In genomic region chr6:134946054-134946453, GRCm38 (mm10) we compare ENCODE assay signal across 14 mouse cellular contexts. TPM values are rescaled to one million over a fixed set of nuclear protein-coding genes. Genes with fewer than 3 reads are reported as not detected.
DNase-seq lines count a peak whose midpoint lies in the region; ATAC-seq and TF ChIP-seq lines count a peak whose summit lies in the region.
"Had no signal": no experiment of that assay in that cellular context is flagged by ENCODE, and none has a peak within 500 bp of the region (broad histone marks: within the 10 kb centered on the region; RNA-seq: fewer than 3 reads in every experiment).

No protein-coding gene starts in this region.

- H3K9ac ChIP-seq in forebrain, embryonic 13.5 days: no peak overlapping the region
- H3K9ac ChIP-seq in forebrain, embryonic 12.5 days: no peak overlapping the region
- 0 out of 2 replicates have a peak overlapping the region, but pooled peaks have one; percentile 7 for H3K9ac ChIP-seq in heart, embryonic 16.5 days (ENCODE audit: low read length)
- H3K9ac ChIP-seq in midbrain, embryonic 16.5 days (ENCODE audit: low read depth, low read length): no peak overlapping the region
- H3K9ac ChIP-seq: neural tube, embryonic 15.5 days had no signal

- no peak for DNase-seq in heart, postnatal 14 days
- DNase-seq in midbrain, embryonic 10.5 days (ENCODE audit: low spot score): no peak
- no peak for DNase-seq in cerebellum, postnatal 36 days
- DNase-seq: cerebellum, adult 11-12 months; heart, postnatal 4 days; kidney, adult 9 months had no signal

- no peak overlapping the region for H3K4me3 ChIP-seq in forebrain, embryonic 13.5 days
- no peak overlapping the region for H3K4me3 ChIP-seq in forebrain, embryonic 12.5 days (replicated peaks)
- no peak overlapping the region for H3K4me3 ChIP-seq in heart, embryonic 16.5 days (ENCODE audit: low read length)
- no peak overlapping the region for H3K4me3 ChIP-seq in midbrain, embryonic 10.5 days
- H3K4me3 ChIP-seq in midbrain, embryonic 16.5 days (ENCODE audit: low read depth, low read length): no peak overlapping the region
- no peak overlapping the region for H3K4me3 ChIP-seq in myocyte
- H3K4me3 ChIP-seq: erythroblast, embryonic 14.5 days; neural tube, embryonic 15.5 days had no signal

- H3K36me3 ChIP-seq in forebrain, embryonic 13.5 days (ENCODE audit: poor library complexity, severe bottlenecking): peaks cover 43% of the 10 kb centered on the region
- H3K36me3 ChIP-seq in forebrain, embryonic 12.5 days (replicated peaks): peaks cover 48% of the 10 kb centered on the region
- H3K36me3 ChIP-seq in heart, embryonic 16.5 days (ENCODE audit: control insufficient read depth, insufficient read depth): peaks cover 10% of the 10 kb centered on the region
- peaks cover 53% of the 10 kb centered on the region for H3K36me3 ChIP-seq in midbrain, embryonic 10.5 days
- H3K36me3 ChIP-seq in midbrain, embryonic 16.5 days (ENCODE audit: control insufficient read depth, insufficient read depth, low read length): no peaks in the 10 kb centered on the region
- peaks cover 7% of the 10 kb centered on the region for H3K36me3 ChIP-seq in myocyte (ENCODE audit: control insufficient read depth, insufficient read depth)
- H3K36me3 ChIP-seq: neural tube, embryonic 15.5 days had no signal

- peaks cover 38% of the 10 kb centered on the region for H3K79me2 ChIP-seq in myocyte (ENCODE audit: control insufficient read depth, insufficient read depth)

- no peaks in the 10 kb centered on the region for H3K4me1 ChIP-seq in forebrain, embryonic 13.5 days
- H3K4me1 ChIP-seq in forebrain, embryonic 12.5 days: no peaks in the 10 kb centered on the region
- peaks cover 14% of the 10 kb centered on the region for H3K4me1 ChIP-seq in heart, embryonic 16.5 days (ENCODE audit: control insufficient read depth, insufficient read depth, low read length)
- no peaks in the 10 kb centered on the region for H3K4me1 ChIP-seq in midbrain, embryonic 10.5 days
- H3K4me1 ChIP-seq in midbrain, embryonic 16.5 days (ENCODE audit: control insufficient read depth, insufficient read depth, low read length): no peaks in the 10 kb centered on the region

- no peaks in the 10 kb centered on the region for H3K27me3 ChIP-seq in forebrain, embryonic 13.5 days
- no peaks in the 10 kb centered on the region for H3K27me3 ChIP-seq in forebrain, embryonic 12.5 days
- no peaks in the 10 kb centered on the region for H3K27me3 ChIP-seq in heart, embryonic 16.5 days (ENCODE audit: control insufficient read depth, insufficient read depth, low read length)
- H3K27me3 ChIP-seq in midbrain, embryonic 10.5 days (ENCODE audit: low read depth, poor library complexity, severe bottlenecking): no peaks in the 10 kb centered on the region
- no peaks in the 10 kb centered on the region for H3K27me3 ChIP-seq in midbrain, embryonic 16.5 days (ENCODE audit: control insufficient read depth, insufficient read depth, low read depth, low read length)
- no peaks in the 10 kb centered on the region for H3K27me3 ChIP-seq in myocyte (ENCODE audit: control insufficient read depth, insufficient read depth, insufficient read length)
- H3K27me3 ChIP-seq: neural tube, embryonic 15.5 days had no signal

- intact Hi-C loops in heart, postnatal 14 days (cut with DNase I): loop anchor here (2.0 to 5.0 kb wide), 2 partner anchors 73 to 289 kb away; no protein-coding TSS in a partner anchor

- H3K9me3 ChIP-seq in forebrain, embryonic 13.5 days (replicated peaks): no peaks in the 10 kb centered on the region
- no peaks in the 10 kb centered on the region for H3K9me3 ChIP-seq in forebrain, embryonic 12.5 days
- no peaks in the 10 kb centered on the region for H3K9me3 ChIP-seq in heart, embryonic 16.5 days (replicated peaks; ENCODE audit: control insufficient read depth, low read length)
- H3K9me3 ChIP-seq in midbrain, embryonic 10.5 days (replicated peaks): no peaks in the 10 kb centered on the region
- H3K9me3 ChIP-seq in midbrain, embryonic 16.5 days (replicated peaks; ENCODE audit: control insufficient read depth, low read length, poor library complexity, severe bottlenecking): no peaks in the 10 kb centered on the region
- H3K9me3 ChIP-seq: neural tube, embryonic 15.5 days had no signal

- H3K27ac ChIP-seq in forebrain, embryonic 13.5 days: 0 out of 2 replicates have a peak overlapping the region, but pooled peaks have one; percentile 5
- H3K27ac ChIP-seq in forebrain, embryonic 12.5 days: no peak overlapping the region
- peak overlapping the region; percentile 23; the same call in 1 of the 2 replicates for H3K27ac ChIP-seq in heart, embryonic 16.5 days (ENCODE audit: low read length)
- H3K27ac ChIP-seq in midbrain, embryonic 10.5 days (replicated peaks): peak overlapping the region; percentile 33; the same call in 1 of the 2 replicates
- no peak overlapping the region for H3K27ac ChIP-seq in midbrain, embryonic 16.5 days (ENCODE audit: low read length)
- H3K27ac ChIP-seq: neural tube, embryonic 15.5 days had no signal

- ATAC-seq in forebrain, embryonic 13.5 days: no peak
- no peak for ATAC-seq in forebrain, embryonic 12.5 days (ENCODE audit: low FRiP score)
- no peak for ATAC-seq in heart, embryonic 16.5 days (replicated peaks; ENCODE audit: extremely low read depth, insufficient read depth, low FRiP score)
- ATAC-seq in midbrain, embryonic 16.5 days: no peak

- no peak for TF ChIP-seq POLR2A in myocyte (IDR thresholded peaks at IDR 0.05; ENCODE audit: insufficient read length, low read depth)

- H3K4me2 ChIP-seq in forebrain, embryonic 13.5 days: no peak overlapping the region
- no peak overlapping the region for H3K4me2 ChIP-seq in forebrain, embryonic 12.5 days
- no peak overlapping the region for H3K4me2 ChIP-seq in heart, embryonic 16.5 days (ENCODE audit: low read depth, low read length)
- no peak overlapping the region for H3K4me2 ChIP-seq in midbrain, embryonic 16.5 days (ENCODE audit: low read length)
- peak overlapping the region; percentile 47 for H3K4me2 ChIP-seq in myocyte (ENCODE audit: low read depth)
- H3K4me2 ChIP-seq: neural tube, embryonic 15.5 days had no signal

- WGBS in forebrain, embryonic 13.5 days: 75% methylated on average over 6 of the region's 6 CpGs
- 79% methylated on average over 6 of the region's 6 CpGs for WGBS in forebrain, embryonic 12.5 days
- 46% methylated on average over 6 of the region's 6 CpGs for WGBS in heart, embryonic 16.5 days
- 87% methylated on average over 6 of the region's 6 CpGs for WGBS in midbrain, embryonic 10.5 days
- 74% methylated on average over 6 of the region's 6 CpGs for WGBS in midbrain, embryonic 16.5 days

- H3ac ChIP-seq in myocyte (ENCODE audit: control insufficient read depth, insufficient read length): no peak overlapping the region

TF ChIP-seq in myocyte, 11 proteins besides CTCF, POLR2A, EP300 and RAD21:
- no peak for TF ChIP-seq REST (IDR thresholded peaks at IDR 0.05; ENCODE audit: insufficient read depth, insufficient read length)
- no peak for TF ChIP-seq E2F4 (IDR thresholded peaks at IDR 0.05; ENCODE audit: insufficient read depth)
- TF ChIP-seq MYOG (IDR thresholded peaks at IDR 0.05; ENCODE audit: control insufficient read depth in 1 of 3, insufficient read depth in 1 of 3, insufficient read length in 2 of 3, low read depth in 2 of 3): no peak
- no peak for TF ChIP-seq TCF3 (IDR thresholded peaks at IDR 0.05; ENCODE audit: insufficient read length, low read depth)
- no peak for TF ChIP-seq CEBPB (IDR thresholded peaks at IDR 0.05; ENCODE audit: insufficient read depth, poor library complexity, severe bottlenecking)
- no peak for TF ChIP-seq SRF (IDR thresholded peaks at IDR 0.05; ENCODE audit: control insufficient read depth, insufficient read length, low read depth)
- no peak for TF ChIP-seq TCF12 (IDR thresholded peaks at IDR 0.05; ENCODE audit: insufficient read depth, poor library complexity, severe bottlenecking)
- no peak for TF ChIP-seq POLR2AphosphoS2 (IDR thresholded peaks at IDR 0.05; ENCODE audit: insufficient read length, low read depth)
- no peak for TF ChIP-seq USF1 (IDR thresholded peaks at IDR 0.05; ENCODE audit: low read depth)
- TF ChIP-seq MYOD1 (IDR thresholded peaks at IDR 0.05; ENCODE audit: control insufficient read depth in 1 of 3, insufficient read length in 2 of 3, low read depth in 2 of 3): no peak
- no peak for TF ChIP-seq MAX (IDR thresholded peaks at IDR 0.05; ENCODE audit: low read depth)

RNA-seq across cellular contexts. Expression of gene Cdkn1b, which starts 25.9 kb away (rescaled TPM):
- polyA plus RNA-seq in forebrain, embryonic 13.5 days (2015; fragmentation: Nextera tagmentation; extraction: Ambion mirVana): 48.8 and 58.5 TPM in 2 replicates
- 36.4 and 40.5 TPM in 2 replicates for polyA plus RNA-seq in forebrain, embryonic 12.5 days (2016; fragmentation: Nextera tagmentation; extraction: Ambion mirVana)
- polyA plus RNA-seq in heart, embryonic 16.5 days (2015; fragmentation: Nextera tagmentation; extraction: Ambion mirVana): 14.7 TPM in 2 replicates
- 10 to 100 TPM; 47.5 to 49.0 TPM for total RNA-seq in heart, postnatal 14 days (2021)
- 15.5 and 20.9 TPM in 2 replicates for polyA plus RNA-seq in midbrain, embryonic 10.5 days (2016; fragmentation: Nextera tagmentation; extraction: Ambion mirVana)
- 20.7 and 22.6 TPM in 2 replicates for polyA plus RNA-seq in midbrain, embryonic 16.5 days (2015; fragmentation: Nextera tagmentation; extraction: Ambion mirVana)
- 27.7 TPM for polyA plus RNA-seq in myocyte (2012; fragmentation: generic; extraction: Trizol)

RNA-seq across cellular contexts. Expression of gene Apold1, which starts 35.5 kb away (rescaled TPM):
- 3.5 and 3.6 TPM in 2 replicates for polyA plus RNA-seq in forebrain, embryonic 13.5 days (2015; fragmentation: Nextera tagmentation; extraction: Ambion mirVana)
- 3.7 and 3.9 TPM in 2 replicates for polyA plus RNA-seq in forebrain, embryonic 12.5 days (2016; fragmentation: Nextera tagmentation; extraction: Ambion mirVana)
- 8.9 and 9.9 TPM in 2 replicates for polyA plus RNA-seq in heart, embryonic 16.5 days (2015; fragmentation: Nextera tagmentation; extraction: Ambion mirVana)
- 10 to 100 TPM; 15.4 to 18.5 TPM for total RNA-seq in heart, postnatal 14 days (2021)
- 2.5 and 2.8 TPM in 2 replicates for polyA plus RNA-seq in midbrain, embryonic 10.5 days (2016; fragmentation: Nextera tagmentation; extraction: Ambion mirVana)
- polyA plus RNA-seq in midbrain, embryonic 16.5 days (2015; fragmentation: Nextera tagmentation; extraction: Ambion mirVana): 4.2 and 5.5 TPM in 2 replicates
- polyA plus RNA-seq in myocyte (2012; fragmentation: generic; extraction: Trizol): 0.12 TPM
- total RNA-seq: megakaryocyte progenitor cell, adult 5-6 weeks had no signal

RNA-seq across cellular contexts. Expression of gene Gpr19, which starts 47.7 kb away (rescaled TPM):
- polyA plus RNA-seq in forebrain, embryonic 13.5 days (2015; fragmentation: Nextera tagmentation; extraction: Ambion mirVana): 45.5 and 46.4 TPM in 2 replicates
- polyA plus RNA-seq in forebrain, embryonic 12.5 days (2016; fragmentation: Nextera tagmentation; extraction: Ambion mirVana): 38.5 and 45.6 TPM in 2 replicates
- polyA plus RNA-seq in heart, embryonic 16.5 days (2015; fragmentation: Nextera tagmentation; extraction: Ambion mirVana): 9.1 and 10.6 TPM in 2 replicates
- total RNA-seq in heart, postnatal 14 days (2021): 1 to 10 TPM; 4.4 to 4.7 TPM
- 32.3 and 37.7 TPM in 2 replicates for polyA plus RNA-seq in midbrain, embryonic 10.5 days (2016; fragmentation: Nextera tagmentation; extraction: Ambion mirVana)
- 44.7 and 46.8 TPM in 2 replicates for polyA plus RNA-seq in midbrain, embryonic 16.5 days (2015; fragmentation: Nextera tagmentation; extraction: Ambion mirVana)
- polyA plus RNA-seq in myocyte (2012; fragmentation: generic; extraction: Trizol): 2.2 TPM

Comparison
In these comparisons a context has a peak if more than half of its experiments do, and no peak if none do; other contexts are left out.
1. H3K27ac ChIP-seq: peak in forebrain, embryonic 13.5 days (single experiment), heart, embryonic 16.5 days (single experiment) and midbrain, embryonic 10.5 days (single experiment); none in forebrain, embryonic 12.5 days (single experiment) and midbrain, embryonic 16.5 days (single experiment).